Mouse (Mus musculus): ENCODE measurements around the gene Folr1. TPM values are rescaled to one million over a fixed set of nuclear protein-coding genes. Genes with fewer than 3 reads are reported as not detected.

The Folr1 gene
- polyA plus RNA-seq, 1 experiment: 0.67 TPM

GRCm38 (mm10) chr7:101860978-101861377, 9.6 kb downstream of the Folr1 start:
- H3K4me3 ChIP-seq (ENCODE audit: insufficient read depth, poor library complexity, severe bottlenecking): no peak overlapping the region
- TF ChIP-seq MYOG (IDR thresholded peaks at IDR 0.05; ENCODE audit: control insufficient read depth, extremely low read depth, insufficient read length) (no peak), MYOD1 (IDR thresholded peaks at IDR 0.05; ENCODE audit: control insufficient read depth, insufficient read length, low read depth) (no peak), CEBPB (IDR thresholded peaks at IDR 0.05; ENCODE audit: low read depth) (no peak), CTCF (IDR thresholded peaks at IDR 0.05; ENCODE audit: control insufficient read depth, insufficient read depth, insufficient read length) (no peak)
- H3K79me3 ChIP-seq (ENCODE audit: low read depth): no peaks in the 10 kb centered on the region
- H3K36me3 ChIP-seq (ENCODE audit: control insufficient read depth, insufficient read depth): no peaks in the 10 kb centered on the region
- no peaks in the 10 kb centered on the region for H3K79me2 ChIP-seq (ENCODE audit: control insufficient read depth, insufficient read depth)
- no peaks in the 10 kb centered on the region for H3K27me3 ChIP-seq (ENCODE audit: control insufficient read depth, insufficient read depth, insufficient read length)
- H3ac ChIP-seq (ENCODE audit: control insufficient read depth, insufficient read length, low read depth): no peak overlapping the region

- no peak overlapping the region for H3ac ChIP-seq (ENCODE audit: control insufficient read depth, insufficient read length, low read depth)
- H3K27me3 ChIP-seq (ENCODE audit: control insufficient read depth, insufficient read depth, insufficient read length): no peaks in the 10 kb centered on the region
- TF ChIP-seq MYOG (IDR thresholded peaks at IDR 0.05; ENCODE audit: control insufficient read depth, extremely low read depth, insufficient read length): no peak
- H3K79me2 ChIP-seq (ENCODE audit: control insufficient read depth, insufficient read depth): no peaks in the 10 kb centered on the region
- H3K36me3 ChIP-seq (ENCODE audit: control insufficient read depth, insufficient read depth): no peaks in the 10 kb centered on the region
- no peaks in the 10 kb centered on the region for H3K79me3 ChIP-seq (ENCODE audit: low read depth)
- H3K4me3 ChIP-seq (ENCODE audit: insufficient read depth, poor library complexity, severe bottlenecking): no peak overlapping the region
Observed at GRCm38 (mm10) chr7:101858362-101858761, 12.2 kb downstream of the Folr1 start.

- Histone ChIP-seq H3K36me3 (ENCODE audit: control insufficient read depth, insufficient read depth) (no peaks in the 10 kb centered on the region), H3ac (ENCODE audit: control insufficient read depth, insufficient read length, low read depth) (no peak within 1 kb of the TSS), H3K27me3 (ENCODE audit: control insufficient read depth, insufficient read depth, insufficient read length) (no peaks in the 10 kb centered on the region), H3K4me3 (ENCODE audit: insufficient read depth, poor library complexity, severe bottlenecking) (no peak within 1 kb of the TSS), H3K79me2 (ENCODE audit: control insufficient read depth, insufficient read depth) (no peaks in the 10 kb centered on the region), H3K79me3 (ENCODE audit: low read depth) (no peaks in the 10 kb centered on the region)
- TF ChIP-seq CEBPB (IDR thresholded peaks at IDR 0.05; ENCODE audit: low read depth) (no peak), MYOG (IDR thresholded peaks at IDR 0.05; ENCODE audit: control insufficient read depth, extremely low read depth, insufficient read length) (no peak), MAX (IDR thresholded peaks at IDR 0.05) (no peak), USF1 (IDR thresholded peaks at IDR 0.05; ENCODE audit: low read depth) (no peak), CTCF (IDR thresholded peaks at IDR 0.05; ENCODE audit: control insufficient read depth, insufficient read depth, insufficient read length) (no peak), FOSL1 (IDR thresholded peaks at IDR 0.05; ENCODE audit: insufficient read depth, low read length, poor library complexity, severe bottlenecking) (no peak), MYOD1 (IDR thresholded peaks at IDR 0.05; ENCODE audit: control insufficient read depth, insufficient read length, low read depth) (no peak)
Observed at GRCm38 (mm10) chr7:101857094-101857493, 13.5 kb downstream of the Folr1 start, which contains the start of gene Folr2. Gene Folr2 (minus strand): TSS chr7:101857194.

GRCm38 (mm10) chr7:101853816-101854215, 16.8 kb downstream of the Folr1 start:
- H3K79me2 ChIP-seq (ENCODE audit: control insufficient read depth, insufficient read depth): no peaks in the 10 kb centered on the region
- H3K4me3 ChIP-seq (ENCODE audit: insufficient read depth, poor library complexity, severe bottlenecking): no peak overlapping the region
- H3K27me3 ChIP-seq (ENCODE audit: control insufficient read depth, insufficient read depth, insufficient read length): no peaks in the 10 kb centered on the region
- no peak overlapping the region for H3ac ChIP-seq (ENCODE audit: control insufficient read depth, insufficient read length, low read depth)
- no peaks in the 10 kb centered on the region for H3K79me3 ChIP-seq (ENCODE audit: low read depth)
- TF ChIP-seq USF1 (IDR thresholded peaks at IDR 0.05; ENCODE audit: low read depth) (no peak), FOSL1 (IDR thresholded peaks at IDR 0.05; ENCODE audit: insufficient read depth, low read length, poor library complexity, severe bottlenecking) (no peak), MAX (IDR thresholded peaks at IDR 0.05) (no peak), CEBPB (IDR thresholded peaks at IDR 0.05; ENCODE audit: low read depth) (no peak), CTCF (IDR thresholded peaks at IDR 0.05; ENCODE audit: control insufficient read depth, insufficient read depth, insufficient read length) (no peak), MYOD1 (IDR thresholded peaks at IDR 0.05; ENCODE audit: control insufficient read depth, insufficient read length, low read depth) (no peak), MYOG (IDR thresholded peaks at IDR 0.05; ENCODE audit: control insufficient read depth, extremely low read depth, insufficient read length) (no peak)
- no peaks in the 10 kb centered on the region for H3K36me3 ChIP-seq (ENCODE audit: control insufficient read depth, insufficient read depth)

- Histone ChIP-seq H3K4me3 (ENCODE audit: insufficient read depth, poor library complexity, severe bottlenecking) (no peak overlapping the region), H3K36me3 (ENCODE audit: control insufficient read depth, insufficient read depth) (no peaks in the 10 kb centered on the region), H3K79me2 (ENCODE audit: control insufficient read depth, insufficient read depth) (no peaks in the 10 kb centered on the region), H3ac (ENCODE audit: control insufficient read depth, insufficient read length, low read depth) (no peak overlapping the region), H3K79me3 (ENCODE audit: low read depth) (no peaks in the 10 kb centered on the region), H3K27me3 (ENCODE audit: control insufficient read depth, insufficient read depth, insufficient read length) (no peaks in the 10 kb centered on the region)
- TF ChIP-seq MYOD1 (IDR thresholded peaks at IDR 0.05; ENCODE audit: control insufficient read depth, insufficient read length, low read depth): no peak
- no peak for TF ChIP-seq CEBPB (IDR thresholded peaks at IDR 0.05; ENCODE audit: low read depth)
- no peak for TF ChIP-seq USF1 (IDR thresholded peaks at IDR 0.05; ENCODE audit: low read depth)
- no peak for TF ChIP-seq CTCF (IDR thresholded peaks at IDR 0.05; ENCODE audit: control insufficient read depth, insufficient read depth, insufficient read length)
- TF ChIP-seq FOSL1 (IDR thresholded peaks at IDR 0.05; ENCODE audit: insufficient read depth, low read length, poor library complexity, severe bottlenecking): no peak
- TF ChIP-seq MYOG (IDR thresholded peaks at IDR 0.05; ENCODE audit: control insufficient read depth, extremely low read depth, insufficient read length): no peak
- TF ChIP-seq MAX (IDR thresholded peaks at IDR 0.05): no peak
Observed at GRCm38 (mm10) chr7:101852846-101853245, 17.7 kb downstream of the Folr1 start.

GRCm38 (mm10) chr7:101851689-101852088, 18.9 kb downstream of the Folr1 start:
- no peak for TF ChIP-seq CTCF (IDR thresholded peaks at IDR 0.05; ENCODE audit: control insufficient read depth, insufficient read depth, insufficient read length)
- no peak for TF ChIP-seq CEBPB (IDR thresholded peaks at IDR 0.05; ENCODE audit: low read depth)
- no peak for TF ChIP-seq FOSL1 (IDR thresholded peaks at IDR 0.05; ENCODE audit: insufficient read depth, low read length, poor library complexity, severe bottlenecking)
- TF ChIP-seq MYOD1 (IDR thresholded peaks at IDR 0.05; ENCODE audit: control insufficient read depth, insufficient read length, low read depth): no peak
- TF ChIP-seq USF1 (IDR thresholded peaks at IDR 0.05; ENCODE audit: low read depth): no peak
- TF ChIP-seq MYOG (IDR thresholded peaks at IDR 0.05; ENCODE audit: control insufficient read depth, extremely low read depth, insufficient read length): no peak
- no peak for TF ChIP-seq MAX (IDR thresholded peaks at IDR 0.05)
- H3K27me3 ChIP-seq (ENCODE audit: control insufficient read depth, insufficient read depth, insufficient read length): no peaks in the 10 kb centered on the region
- no peak overlapping the region for H3K4me3 ChIP-seq (ENCODE audit: insufficient read depth, poor library complexity, severe bottlenecking)
- H3K79me2 ChIP-seq (ENCODE audit: control insufficient read depth, insufficient read depth): no peaks in the 10 kb centered on the region
- H3ac ChIP-seq (ENCODE audit: control insufficient read depth, insufficient read length, low read depth): no peak overlapping the region
- H3K79me3 ChIP-seq (ENCODE audit: low read depth): no peaks in the 10 kb centered on the region
- H3K36me3 ChIP-seq (ENCODE audit: control insufficient read depth, insufficient read depth): no peaks in the 10 kb centered on the region
